Mouse (Mus musculus): ENCODE results near the gene Spata13. TPM values are rescaled to one million over a fixed set of nuclear protein-coding genes. Genes with fewer than 3 reads are reported as not detected.

The Spata13 gene
- total and polyA plus RNA-seq, 2 experiments from 2014 or later: 13.9 to 50.9 TPM

DNA sequence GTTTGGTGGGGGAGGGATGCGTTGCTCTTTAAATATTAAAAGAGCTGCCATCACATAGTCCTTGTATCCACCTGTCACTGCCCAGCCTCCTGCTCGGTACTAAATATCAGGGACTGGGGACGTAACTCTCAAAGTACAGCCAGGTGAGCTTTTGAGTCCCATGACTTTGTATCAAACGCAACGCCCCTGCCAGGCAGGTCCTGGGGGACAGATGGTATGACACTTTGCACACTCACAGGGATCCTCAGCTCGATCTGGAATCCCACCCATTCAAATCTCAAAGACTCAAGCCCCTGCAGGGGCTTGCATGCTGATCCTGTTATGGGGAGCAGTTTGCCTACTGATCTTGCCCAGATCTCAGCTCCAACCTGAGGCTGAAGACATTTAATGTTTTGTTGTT, 136.8 kb downstream of the Spata13 start:
- Histone ChIP-seq H3K27me3 (ENCODE audit: control insufficient read depth, insufficient read depth, low read length) (no peaks in the 10 kb centered on the region), H3K4me2 (ENCODE audit: low read depth, low read length) (no peak overlapping the region), H3K9ac (replicated peaks; ENCODE audit: low read depth, low read length) (no peak overlapping the region), H3K9me3 (replicated peaks; ENCODE audit: control insufficient read depth, low read length) (no peaks in the 10 kb centered on the region), H3K36me3 (replicated peaks; ENCODE audit: control insufficient read depth, insufficient read depth, low read length) (no peaks in the 10 kb centered on the region), H3K27ac (ENCODE audit: low read depth) (no peak overlapping the region), H3K4me1 (ENCODE audit: control insufficient read depth, insufficient read depth) (peaks cover 6% of the 10 kb centered on the region; the same call in 1 of the 2 replicates), H3K4me3 (ENCODE audit: low read depth, low read length) (no peak overlapping the region)
- DNase-seq (ENCODE audit: low spot score): no peak
- no peak for ATAC-seq (ENCODE audit: insufficient read depth, low read depth)
- WGBS: 72% methylated on average over 6 of the region's 6 CpGs
- no peak for TF ChIP-seq EP300 (IDR thresholded peaks at IDR 0.05; ENCODE audit: low read depth)
- TF ChIP-seq CTCF (IDR thresholded peaks at IDR 0.05; ENCODE audit: low read depth): no peak

- H3K9me3 ChIP-seq (replicated peaks; ENCODE audit: control insufficient read depth, low read length): no peaks in the 10 kb centered on the region
- H3K4me2 ChIP-seq (ENCODE audit: low read depth, low read length): peak overlapping the region; percentile 56
- DNase-seq (ENCODE audit: low spot score) (peak; percentile 70), ATAC-seq (ENCODE audit: insufficient read depth, low read depth) (peak; percentile 68)
- H3K4me3 ChIP-seq (ENCODE audit: low read depth, low read length): peak overlapping the region; percentile 37
- H3K36me3 ChIP-seq (replicated peaks; ENCODE audit: control insufficient read depth, insufficient read depth, low read length): no peaks in the 10 kb centered on the region
- TF ChIP-seq EP300 (IDR thresholded peaks at IDR 0.05; ENCODE audit: low read depth) (no peak), CTCF (IDR thresholded peaks at IDR 0.05; ENCODE audit: low read depth) (peak; percentile 86)
- H3K27ac ChIP-seq (ENCODE audit: low read depth): no peak overlapping the region
- H3K9ac ChIP-seq (replicated peaks; ENCODE audit: low read depth, low read length): no peak overlapping the region
- H3K27me3 ChIP-seq (ENCODE audit: control insufficient read depth, insufficient read depth, low read length): no peaks in the 10 kb centered on the region
- 0 out of 2 replicates have a peak, but pooled peaks cover 2% of the 10 kb centered on the region for H3K4me1 ChIP-seq (ENCODE audit: control insufficient read depth, insufficient read depth)
- WGBS: 3% methylated on average over 8 of the region's 8 CpGs
These were observed 137.3 kb downstream of the Spata13 start for GRCm38 (mm10) chr14:60771057-60771456.

GRCm38 (mm10) chr14:60773476-60773875, 139.7 kb downstream of the Spata13 start:
- H3K4me2 ChIP-seq (ENCODE audit: low read depth, low read length): no peak overlapping the region
- no peaks in the 10 kb centered on the region for H3K36me3 ChIP-seq (replicated peaks; ENCODE audit: control insufficient read depth, insufficient read depth, low read length)
- no peaks in the 10 kb centered on the region for H3K4me1 ChIP-seq (ENCODE audit: control insufficient read depth, insufficient read depth)
- no peaks in the 10 kb centered on the region for H3K27me3 ChIP-seq (ENCODE audit: control insufficient read depth, insufficient read depth, low read length)
- no peak for DNase-seq (ENCODE audit: low spot score)
- H3K9ac ChIP-seq (replicated peaks; ENCODE audit: low read depth, low read length): no peak overlapping the region
- no peak overlapping the region for H3K27ac ChIP-seq (ENCODE audit: low read depth)
- WGBS: 85% methylated on average over 2 of the region's 2 CpGs
- H3K9me3 ChIP-seq (replicated peaks; ENCODE audit: control insufficient read depth, low read length): no peaks in the 10 kb centered on the region
- H3K4me3 ChIP-seq (ENCODE audit: low read depth, low read length): no peak overlapping the region
- ATAC-seq (ENCODE audit: insufficient read depth, low read depth): no peak
- TF ChIP-seq CTCF (IDR thresholded peaks at IDR 0.05; ENCODE audit: low read depth): 0 out of 2 replicates have a peak, but pooled peaks have one; percentile 11
- no peak for TF ChIP-seq EP300 (IDR thresholded peaks at IDR 0.05; ENCODE audit: low read depth)

GRCm38 (mm10) chr14:60776521-60776920, 142.7 kb downstream of the Spata13 start:
- DNase-seq (ENCODE audit: low spot score): no peak
- no peak for TF ChIP-seq CTCF (IDR thresholded peaks at IDR 0.05; ENCODE audit: low read depth)
- no peak for TF ChIP-seq EP300 (IDR thresholded peaks at IDR 0.05; ENCODE audit: low read depth)
- H3K27me3 ChIP-seq (ENCODE audit: control insufficient read depth, insufficient read depth, low read length): no peaks in the 10 kb centered on the region
- no peak overlapping the region for H3K9ac ChIP-seq (replicated peaks; ENCODE audit: low read depth, low read length)
- 75% methylated on average over 8 of the region's 8 CpGs for WGBS
- H3K4me2 ChIP-seq (ENCODE audit: low read depth, low read length): no peak overlapping the region
- no peaks in the 10 kb centered on the region for H3K36me3 ChIP-seq (replicated peaks; ENCODE audit: control insufficient read depth, insufficient read depth, low read length)
- no peaks in the 10 kb centered on the region for H3K9me3 ChIP-seq (replicated peaks; ENCODE audit: control insufficient read depth, low read length)
- H3K4me1 ChIP-seq (ENCODE audit: control insufficient read depth, insufficient read depth): no peaks in the 10 kb centered on the region
- H3K27ac ChIP-seq (ENCODE audit: low read depth): no peak overlapping the region
- no peak overlapping the region for H3K4me3 ChIP-seq (ENCODE audit: low read depth, low read length)
- ATAC-seq (ENCODE audit: insufficient read depth, low read depth): no peak

- WGBS: 88% methylated on average over 5 of the region's 5 CpGs
- no peak for TF ChIP-seq CTCF (IDR thresholded peaks at IDR 0.05; ENCODE audit: low read depth)
- TF ChIP-seq EP300 (IDR thresholded peaks at IDR 0.05; ENCODE audit: low read depth): no peak
- Histone ChIP-seq H3K4me1 (ENCODE audit: control insufficient read depth, insufficient read depth) (no peaks in the 10 kb centered on the region), H3K4me3 (ENCODE audit: low read depth, low read length) (no peak overlapping the region), H3K27me3 (ENCODE audit: control insufficient read depth, insufficient read depth, low read length) (no peaks in the 10 kb centered on the region), H3K9ac (replicated peaks; ENCODE audit: low read depth, low read length) (no peak overlapping the region), H3K9me3 (replicated peaks; ENCODE audit: control insufficient read depth, low read length) (no peaks in the 10 kb centered on the region), H3K4me2 (ENCODE audit: low read depth, low read length) (no peak overlapping the region), H3K36me3 (replicated peaks; ENCODE audit: control insufficient read depth, insufficient read depth, low read length) (no peaks in the 10 kb centered on the region), H3K27ac (ENCODE audit: low read depth) (no peak overlapping the region)
- no peak for ATAC-seq (ENCODE audit: insufficient read depth, low read depth)
- no peak for DNase-seq (ENCODE audit: low spot score)
These were observed 143.7 kb downstream of the Spata13 start for GRCm38 (mm10) chr14:60777485-60777919.

- no peaks in the 10 kb centered on the region for H3K27me3 ChIP-seq (ENCODE audit: control insufficient read depth, insufficient read depth, low read length)
- 84% methylated on average over 7 of the region's 7 CpGs for WGBS
- H3K4me2 ChIP-seq (ENCODE audit: low read depth, low read length): no peak overlapping the region
- no peak overlapping the region for H3K27ac ChIP-seq (ENCODE audit: low read depth)
- no peak overlapping the region for H3K9ac ChIP-seq (replicated peaks; ENCODE audit: low read depth, low read length)
- no peak overlapping the region for H3K4me3 ChIP-seq (ENCODE audit: low read depth, low read length)
- no peaks in the 10 kb centered on the region for H3K36me3 ChIP-seq (replicated peaks; ENCODE audit: control insufficient read depth, insufficient read depth, low read length)
- ATAC-seq (ENCODE audit: insufficient read depth, low read depth) (no peak), DNase-seq (ENCODE audit: low spot score) (no peak)
- H3K9me3 ChIP-seq (replicated peaks; ENCODE audit: control insufficient read depth, low read length): no peaks in the 10 kb centered on the region
- H3K4me1 ChIP-seq (ENCODE audit: control insufficient read depth, insufficient read depth): no peaks in the 10 kb centered on the region
- TF ChIP-seq CTCF (IDR thresholded peaks at IDR 0.05; ENCODE audit: low read depth) (no peak), EP300 (IDR thresholded peaks at IDR 0.05; ENCODE audit: low read depth) (no peak)
These were observed 145.4 kb downstream of the Spata13 start for GRCm38 (mm10) chr14:60779198-60779597.

Measured in heart, postnatal 0 days (tissue).